Mouse (Mus musculus) small intestine, adult 2 months (tissue): ENCODE results near the gene Fancc.

Experiments
- CTCF ChIP-seq: fragments of 200-500 bp; IDR thresholded peaks from 2 replicates; pipeline ENCODE4 v1.5.1; 2012; ENCODE audit warnings: low read depth, mild to moderate bottlenecking, control low read depth, inconsistent platforms, low read length, moderate library complexity, mixed read lengths; ENCODE audit not compliant: insufficient replicate concordance, insufficient read length; ENCODE audit errors: extremely low read depth
- POLR2A ChIP-seq: fragments of 200-500 bp; IDR thresholded peaks from 2 replicates; pipeline ENCODE4 v1.6.1; 2012; ENCODE audit warnings: low read depth, mild to moderate bottlenecking, control low read depth, inconsistent platforms, low read length, moderate library complexity

- no peak for TF ChIP-seq POLR2A
- TF ChIP-seq CTCF = no peak
Measured at GRCm38 (mm10) chr13:63544967-63545253, 47.8 kb upstream of the Fancc start.
